Mouse (Mus musculus) bone marrow macrophage, adult 2 months (primary cell): ENCODE measurements around the gene Ppp2r5a.

Experiments
- CTCF ChIP-seq: IDR thresholded peaks from 2 replicates; pipeline ENCODE4 v1.5.1; 2012; ENCODE audit warnings: low read depth, mild to moderate bottlenecking, low read length, moderate library complexity
- POLR2A ChIP-seq: IDR thresholded peaks from 2 replicates; pipeline ENCODE4 v1.6.1; 2012; ENCODE audit warnings: mild to moderate bottlenecking, low read depth, low read length, borderline replicate concordance

GRCm38 (mm10) chr1:191375644-191375998 is 27.5 kb downstream of the Ppp2r5a start:
- TF ChIP-seq POLR2A: no peak
- no peak for TF ChIP-seq CTCF
